Mouse (Mus musculus): Measurements from ENCODE around the gene Mrpl37.

DNA sequence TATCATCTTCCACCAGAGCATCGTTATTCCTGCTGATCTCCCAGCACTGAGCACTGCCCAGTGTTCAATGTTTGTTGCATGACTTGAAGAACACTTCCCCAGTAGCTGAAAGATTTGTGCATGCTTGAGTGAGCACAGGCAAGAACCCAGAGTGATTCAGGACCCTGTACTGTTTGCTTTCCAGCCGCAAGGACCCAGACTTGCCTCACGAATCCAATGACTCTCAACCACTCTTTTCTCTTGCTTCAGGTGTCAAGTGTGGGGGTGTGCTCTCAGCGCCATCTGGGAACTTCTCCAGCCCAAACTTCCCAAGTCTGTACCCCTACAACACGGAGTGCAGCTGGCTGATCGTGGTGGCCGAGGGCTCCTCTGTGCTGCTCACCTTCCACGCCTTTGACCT, 35.6 kb upstream of the Mrpl37 start:
- TF ChIP-seq CTCF (IDR thresholded peaks at IDR 0.05; ENCODE audit: borderline replicate concordance, insufficient read depth, low read depth, low read length) (no peak), POLR2A (IDR thresholded peaks at IDR 0.05; ENCODE audit: borderline replicate concordance, insufficient read depth, low read length) (no peak)

Measured in cerebellum, adult 2 months (tissue).